In the genomic region with DNA sequence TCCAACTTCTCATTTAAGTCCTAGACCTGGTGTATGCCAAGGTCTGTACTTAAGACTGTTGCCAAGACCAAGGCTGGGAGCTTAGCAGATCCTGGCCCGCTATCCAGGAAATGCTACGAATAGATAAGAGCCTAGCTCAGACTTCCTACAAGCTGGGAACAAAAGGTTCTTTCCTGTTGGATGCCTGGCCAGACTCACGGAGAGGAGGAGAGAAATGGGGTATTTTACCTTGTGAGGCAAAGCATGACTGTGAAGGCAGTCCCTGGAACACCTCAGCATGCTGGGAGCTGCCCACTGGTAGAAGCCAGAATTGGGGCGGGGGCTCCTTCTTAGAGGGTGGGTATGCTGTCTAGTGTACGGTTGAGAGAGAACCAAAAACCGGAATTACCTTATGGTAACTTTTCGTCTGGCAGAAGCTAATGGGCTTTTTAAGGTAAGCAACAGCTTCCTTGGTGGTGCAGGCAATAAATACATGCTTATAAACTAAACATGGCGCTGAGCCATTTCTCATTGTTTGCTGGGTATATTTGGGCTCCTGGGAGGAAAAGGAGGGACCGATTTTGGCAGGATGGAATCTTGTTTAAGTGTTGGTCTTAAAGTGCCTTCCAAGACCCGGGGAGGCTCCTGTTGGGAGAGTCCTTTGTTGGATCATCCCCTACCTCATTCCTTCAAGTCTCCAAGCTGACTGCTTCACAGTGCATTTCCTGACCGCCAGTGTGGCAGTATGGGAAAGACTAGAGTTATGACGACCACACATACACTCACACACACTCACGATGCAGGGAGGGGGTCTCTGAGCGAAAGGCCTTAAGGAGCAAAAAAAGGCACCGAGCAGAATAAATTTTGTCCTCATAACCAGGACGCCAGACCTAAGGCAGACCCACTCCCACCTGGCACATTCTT, we compare ENCODE assay signal across 8 mouse cellular contexts. TPM values are rescaled to one million over a fixed set of nuclear protein-coding genes. Genes with fewer than 3 reads are reported as not detected.
DNase-seq lines count a peak whose midpoint lies in the region; ATAC-seq and TF ChIP-seq lines count a peak whose summit lies in the region.

No protein-coding gene starts in this region.

- no peaks in the 10 kb centered on the region for H3K36me3 ChIP-seq in ES-Bruce4 (ENCODE audit: control insufficient read depth, insufficient read depth, low read length, poor library complexity, severe bottlenecking)
- H3K36me3 ChIP-seq in embryonic facial prominence, embryonic 10.5 days (replicated peaks): no peaks in the 10 kb centered on the region
- H3K36me3 ChIP-seq in limb, embryonic 11.5 days (ENCODE audit: control insufficient read depth, insufficient read depth, low read length): no peaks in the 10 kb centered on the region
- no peaks in the 10 kb centered on the region; the same call in 1 of the 2 replicates for H3K36me3 ChIP-seq in midbrain, postnatal 0 days (ENCODE audit: insufficient read depth, low read length)
- H3K36me3 ChIP-seq in thymus, adult 2 months (ENCODE audit: control insufficient read depth, insufficient read depth, low read length): no peaks in the 10 kb centered on the region

- no peak for ATAC-seq in limb, embryonic 11.5 days (ENCODE audit: insufficient number of reproducible peaks, low FRiP score, low TSS enrichment, low read depth)
- no peak for ATAC-seq in midbrain, postnatal 0 days (ENCODE audit: low FRiP score)

- intact Hi-C loops in heart, postnatal 10 days (cut with DNase I): loop anchor here (2.0 to 5.0 kb wide), 2 partner anchors 22 to 132 kb away; partner anchors contain the start of gene Ace

- H3K4me2 ChIP-seq in limb, embryonic 11.5 days (ENCODE audit: low read depth, severe bottlenecking): peak overlapping the region; percentile 86; the same call in 1 of the 2 replicates
- H3K4me2 ChIP-seq in midbrain, postnatal 0 days (ENCODE audit: low read depth, low read length, poor library complexity, severe bottlenecking): peak overlapping the region; percentile 83

- no peaks in the 10 kb centered on the region for H3K4me1 ChIP-seq in ES-Bruce4 (ENCODE audit: control insufficient read depth, insufficient read depth, low read length)
- peaks cover 54% of the 10 kb centered on the region for H3K4me1 ChIP-seq in embryonic facial prominence, embryonic 10.5 days
- H3K4me1 ChIP-seq in limb, embryonic 11.5 days (ENCODE audit: control insufficient read depth, insufficient read depth, low read length): 0 out of 2 replicates have a peak, but pooled peaks cover 5% of the 10 kb centered on the region
- H3K4me1 ChIP-seq in midbrain, postnatal 0 days (ENCODE audit: insufficient read depth, low read length): peaks cover 10% of the 10 kb centered on the region
- H3K4me1 ChIP-seq in thymus, adult 2 months (replicated peaks; ENCODE audit: control insufficient read depth, insufficient read depth, low read length): peaks cover 20% of the 10 kb centered on the region

- no peak for TF ChIP-seq EP300 in ES-Bruce4 (IDR thresholded peaks at IDR 0.05; ENCODE audit: insufficient read depth, low read depth, low read length)

- H3K9me3 ChIP-seq in ES-Bruce4 (replicated peaks; ENCODE audit: control insufficient read depth, insufficient read depth, low read length, poor library complexity, severe bottlenecking): no peaks in the 10 kb centered on the region
- no peaks in the 10 kb centered on the region for H3K9me3 ChIP-seq in embryonic facial prominence, embryonic 10.5 days
- H3K9me3 ChIP-seq in limb, embryonic 11.5 days (ENCODE audit: control insufficient read depth, low read length): no peaks in the 10 kb centered on the region
- H3K9me3 ChIP-seq in midbrain, postnatal 0 days (ENCODE audit: low read length): no peaks in the 10 kb centered on the region

- H3K27me3 ChIP-seq in ES-Bruce4 (ENCODE audit: control insufficient read depth, insufficient read depth, low read length, poor library complexity, severe bottlenecking): no peaks in the 10 kb centered on the region
- peaks cover 69% of the 10 kb centered on the region for H3K27me3 ChIP-seq in embryonic facial prominence, embryonic 10.5 days (replicated peaks; ENCODE audit: low read depth, poor library complexity, severe bottlenecking)
- 0 out of 2 replicates have a peak, but pooled peaks cover 3% of the 10 kb centered on the region for H3K27me3 ChIP-seq in limb, embryonic 11.5 days (ENCODE audit: control insufficient read depth, insufficient read depth, low read length)
- H3K27me3 ChIP-seq in midbrain, postnatal 0 days (ENCODE audit: insufficient read depth, low read length): no peaks in the 10 kb centered on the region
- H3K27me3 ChIP-seq in thymus, adult 2 months (ENCODE audit: control insufficient read depth, insufficient read depth, low read length): no peaks in the 10 kb centered on the region

- TF ChIP-seq POLR2A in ES-Bruce4 (IDR thresholded peaks at IDR 0.05; ENCODE audit: insufficient read depth, low read length): no peak
- TF ChIP-seq POLR2A in thymus, adult 2 months (IDR thresholded peaks at IDR 0.05; ENCODE audit: control insufficient read depth, extremely low read depth, insufficient read depth, low read length, poor library complexity): no peak

- WGBS in embryonic facial prominence, embryonic 10.5 days: 80% methylated on average over 16 of the region's 16 CpGs
- WGBS in limb, embryonic 11.5 days: 83% methylated on average over 16 of the region's 16 CpGs
- 73% methylated on average over 16 of the region's 16 CpGs for WGBS in midbrain, postnatal 0 days
- 93% methylated on average over 16 of the region's 16 CpGs for WGBS in thymus, adult 2 months

- DNase-seq in embryonic facial prominence, embryonic 10.5 days (ENCODE audit: low spot score): no peak
- DNase-seq in heart, postnatal 10 days: peak; percentile 64
- DNase-seq in limb, embryonic 11.5 days (ENCODE audit: low spot score): no peak
- DNase-seq in midbrain, postnatal 0 days (ENCODE audit: low spot score): peak; percentile 37
- DNase-seq in thymus, adult 2 months: no peak
- no peak for DNase-seq in thymus, postnatal 4 days
- no peak for DNase-seq in right cerebral cortex, postnatal 36 days (ENCODE audit: low spot score in 2 of 2)

- H3K4me3 ChIP-seq in ES-Bruce4 (ENCODE audit: low read depth, low read length): peak overlapping the region; percentile 86
- H3K4me3 ChIP-seq in embryonic facial prominence, embryonic 10.5 days: peak overlapping the region; percentile 79
- H3K4me3 ChIP-seq in limb, embryonic 11.5 days (ENCODE audit: low read depth, low read length): no peak overlapping the region
- peak overlapping the region; percentile 70 for H3K4me3 ChIP-seq in midbrain, postnatal 0 days (ENCODE audit: low read depth, low read length)
- H3K4me3 ChIP-seq in thymus, adult 2 months (ENCODE audit: control insufficient read depth, insufficient read depth, low read length): no peak overlapping the region

- H3K27ac ChIP-seq in ES-Bruce4 (ENCODE audit: insufficient read depth, low read length): peak overlapping the region; percentile 22; the same call in 1 of the 2 replicates
- H3K27ac ChIP-seq in embryonic facial prominence, embryonic 10.5 days (replicated peaks): no peak overlapping the region
- H3K27ac ChIP-seq in limb, embryonic 11.5 days (replicated peaks; ENCODE audit: low read depth, low read length): no peak overlapping the region
- peak overlapping the region; percentile 21; the same call in 1 of the 2 replicates for H3K27ac ChIP-seq in midbrain, postnatal 0 days (ENCODE audit: low read depth, low read length)
- no peak overlapping the region for H3K27ac ChIP-seq in thymus, adult 2 months (ENCODE audit: control insufficient read depth, insufficient read depth, low read length)

- H3K9ac ChIP-seq in ES-Bruce4 (ENCODE audit: low read depth, poor library complexity, severe bottlenecking): peak overlapping the region; percentile 85
- H3K9ac ChIP-seq in limb, embryonic 11.5 days (ENCODE audit: low read length): no peak overlapping the region
- peak overlapping the region; percentile 67 for H3K9ac ChIP-seq in midbrain, postnatal 0 days (replicated peaks; ENCODE audit: low read length, poor library complexity, severe bottlenecking)

- TF ChIP-seq CTCF in ES-Bruce4 (IDR thresholded peaks at IDR 0.05; ENCODE audit: low read depth, low read length): no peak
- no peak for TF ChIP-seq CTCF in midbrain, postnatal 0 days (IDR thresholded peaks at IDR 0.05)
- TF ChIP-seq CTCF in thymus, adult 2 months (IDR thresholded peaks at IDR 0.05; ENCODE audit: borderline replicate concordance, control insufficient read depth, extremely low read depth, insufficient read depth, low read length, poor library complexity): no peak

RNA-seq across cellular contexts. Expression of gene Cyb561, which starts 8.1 kb away (rescaled TPM):
- 21.4 TPM in 2 replicates for polyA plus RNA-seq in ES-Bruce4 (2011; ENCODE audit: insufficient read depth, insufficient read length, low read depth, missing spikeins)
- 13.2 and 14.0 TPM in 2 replicates for polyA plus RNA-seq in embryonic facial prominence, embryonic 10.5 days (2016; fragmentation: Nextera tagmentation; extraction: Ambion mirVana)
- total RNA-seq in heart, postnatal 10 days (2021): 10 to 100 TPM in 1 of 2 experiments, 1 to 10 TPM in 1; 8.0 to 15.4 TPM
- 8.7 and 9.2 TPM in 2 replicates for polyA plus RNA-seq in limb, embryonic 11.5 days (2014; fragmentation: Nextera tagmentation; extraction: Ambion mirVana)
- 64.2 and 69.7 TPM in 2 replicates for total RNA-seq in midbrain, postnatal 0 days (2014; rRNA removed)
- polyA plus RNA-seq in midbrain, postnatal 0 days (2015; fragmentation: Nextera tagmentation; extraction: Ambion mirVana): 76.7 and 79.6 TPM in 2 replicates
- 6.1 and 9.4 TPM in 2 replicates for polyA plus RNA-seq in thymus, adult 2 months (2012; rRNA removed)

RNA-seq across cellular contexts. Expression of gene Ace, which starts 22.7 kb away (rescaled TPM):
- 0.18 TPM in 1 of 2 replicates, not detected in the other for polyA plus RNA-seq in ES-Bruce4 (2011; ENCODE audit: insufficient read depth, insufficient read length, low read depth, missing spikeins)
- polyA plus RNA-seq in embryonic facial prominence, embryonic 10.5 days (2016; fragmentation: Nextera tagmentation; extraction: Ambion mirVana): 0.45 and 0.50 TPM in 2 replicates
- total RNA-seq in heart, postnatal 10 days (2021): 10 to 100 TPM; 20.4 to 29.1 TPM
- polyA plus RNA-seq in limb, embryonic 11.5 days (2014; fragmentation: Nextera tagmentation; extraction: Ambion mirVana): 0.09 and 0.15 TPM in 2 replicates
- total RNA-seq in midbrain, postnatal 0 days (2014; rRNA removed): 25.1 and 27.0 TPM in 2 replicates
- 10.0 and 10.1 TPM in 2 replicates for polyA plus RNA-seq in midbrain, postnatal 0 days (2015; fragmentation: Nextera tagmentation; extraction: Ambion mirVana)
- 8.0 and 10.2 TPM in 2 replicates for polyA plus RNA-seq in thymus, adult 2 months (2012; rRNA removed)

RNA-seq across cellular contexts. Expression of gene Ace3, which starts 49.5 kb away (rescaled TPM):
- not detected in 2 replicates for polyA plus RNA-seq in ES-Bruce4 (2011; ENCODE audit: insufficient read depth, insufficient read length, low read depth, missing spikeins)
- not detected in 2 replicates for polyA plus RNA-seq in embryonic facial prominence, embryonic 10.5 days (2016; fragmentation: Nextera tagmentation; extraction: Ambion mirVana)
- total RNA-seq in heart, postnatal 10 days (2021): not detected
- polyA plus RNA-seq in limb, embryonic 11.5 days (2014; fragmentation: Nextera tagmentation; extraction: Ambion mirVana): not detected in 2 replicates
- not detected in 2 replicates for total RNA-seq in midbrain, postnatal 0 days (2014; rRNA removed)
- polyA plus RNA-seq in midbrain, postnatal 0 days (2015; fragmentation: Nextera tagmentation; extraction: Ambion mirVana): 0.07 TPM in 1 of 2 replicates, not detected in the other
- polyA plus RNA-seq in thymus, adult 2 months (2012; rRNA removed): not detected in 2 replicates

Comparison
In these comparisons a context has a peak if more than half of its experiments do, and no peak if none do; other contexts are left out.
1. H3K27ac ChIP-seq: peak in ES-Bruce4 (single experiment) and midbrain, postnatal 0 days (single experiment); none in embryonic facial prominence, embryonic 10.5 days (single experiment), limb, embryonic 11.5 days (single experiment) and thymus, adult 2 months (single experiment).
2. H3K4me3 ChIP-seq: peak in ES-Bruce4 (single experiment), embryonic facial prominence, embryonic 10.5 days (single experiment) and midbrain, postnatal 0 days (single experiment); none in limb, embryonic 11.5 days (single experiment) and thymus, adult 2 months (single experiment).
3. DNase-seq: peak in heart, postnatal 10 days (2 of 2) and midbrain, postnatal 0 days (single experiment); none in embryonic facial prominence, embryonic 10.5 days (single experiment), limb, embryonic 11.5 days (single experiment), thymus, adult 2 months (single experiment), thymus, postnatal 4 days (single experiment) and right cerebral cortex, postnatal 36 days (0 of 2).